Mouse (Mus musculus) heart, postnatal 25 days (tissue): ENCODE data around the gene Tsen2. TPM values are rescaled to one million over a fixed set of nuclear protein-coding genes. Genes with fewer than 3 reads are reported as not detected.

Experiments used
- DNase-seq: peaks from one replicate; pipeline ENCODE4 v3.0.0; 2022; ENCODE audit warnings: low spot score
- intact Hi-C: fragments of 180-260 bp; cut with DNase I; formaldehyde crosslinking; loops from one replicate; pipeline ENCODE4 v1.15.1; 2025
- total RNA-seq, 2 experiments: library from RNA; stranded (reverse); gene quantifications; 2 replicates each; pipeline ENCODE4 v1.2.3; 2021

Gene Tsen2
- total RNA-seq, 2 experiments from 2014 or later = 6.2 to 8.3 TPM

GRCm38 (mm10) chr6:115538645-115539429, 5.6 kb upstream of the Tsen2 start:
- intact Hi-C loops = loop anchor here (1.0 to 5.0 kb wide), 4 partner anchors 177 to 364 kb away; partner anchors contain the start of genes Gm17482 and Pparg
- peak; percentile 60 for DNase-seq

GRCm38 (mm10) chr6:115541676-115542275, 2.7 kb upstream of the Tsen2 start:
- intact Hi-C loops = no loop called here
- DNase-seq = no peak

- intact Hi-C loops = no loop called here
- no peak for DNase-seq
Observed at GRCm38 (mm10) chr6:115542341-115542740, 2.1 kb upstream of the Tsen2 start.

GRCm38 (mm10) chr6:115546276-115546675, 1.8 kb downstream of the Tsen2 start:
- intact Hi-C loops = no loop called here
- no peak for DNase-seq

GRCm38 (mm10) chr6:115555485-115555884, 11.0 kb downstream of the Tsen2 start:
- no peak for DNase-seq
- intact Hi-C loops = no loop called here

GRCm38 (mm10) chr6:115558176-115558575, 13.7 kb downstream of the Tsen2 start:
- intact Hi-C loops = no loop called here
- DNase-seq = no peak

GRCm38 (mm10) chr6:115559651-115560632, 15.5 kb downstream of the Tsen2 start:
- intact Hi-C loops = no loop called here
- no peak for DNase-seq

- no peak for DNase-seq
- intact Hi-C loops = no loop called here
Observed at GRCm38 (mm10) chr6:115565479-115566045, 21.1 kb downstream of the Tsen2 start.

GRCm38 (mm10) chr6:115574171-115574570, 29.7 kb downstream of the Tsen2 start:
- DNase-seq = no peak
- intact Hi-C loops = no loop called here

GRCm38 (mm10) chr6:115577407-115577806, 32.9 kb downstream of the Tsen2 start:
- intact Hi-C loops = no loop called here
- DNase-seq = no peak

- no peak for DNase-seq
- intact Hi-C loops = no loop called here
Observed at GRCm38 (mm10) chr6:115577941-115578340, 33.5 kb downstream of the Tsen2 start.

- DNase-seq = no peak
- intact Hi-C loops = no loop called here
Observed at GRCm38 (mm10) chr6:115580810-115581209, 36.3 kb downstream of the Tsen2 start.

GRCm38 (mm10) chr6:115582328-115583115, 38.1 kb downstream of the Tsen2 start:
- intact Hi-C loops = no loop called here

GRCm38 (mm10) chr6:115583430-115584125, 39.1 kb downstream of the Tsen2 start:
- intact Hi-C loops = no loop called here

More at GRCm38 (mm10) chr6:115582328-115583115, 38.1 kb downstream of the Tsen2 start:
- DNase-seq = no peak

GRCm38 (mm10) chr6:115584176-115584575, 39.7 kb downstream of the Tsen2 start:
- no peak for DNase-seq
- intact Hi-C loops = no loop called here

More at GRCm38 (mm10) chr6:115583430-115584125, 39.1 kb downstream of the Tsen2 start:
- no peak for DNase-seq

- intact Hi-C loops = no loop called here
- DNase-seq = no peak
Observed at GRCm38 (mm10) chr6:115586321-115586720, 41.9 kb downstream of the Tsen2 start.

- intact Hi-C loops = no loop called here
- DNase-seq = no peak
Observed at GRCm38 (mm10) chr6:115591692-115592359, 47.4 kb downstream of the Tsen2 start.

- intact Hi-C loops = no loop called here
- DNase-seq = no peak
Observed at GRCm38 (mm10) chr6:115592458-115592857, 48.0 kb downstream of the Tsen2 start, which contains the start of gene Mkrn2os. TSS of gene Mkrn2os (minus strand) at chr6:115592576.
